Mouse (Mus musculus) megakaryocyte progenitor cell, adult 5-6 weeks (primary cell): Measurements from ENCODE around the gene Ssr1. TPM values are rescaled to one million over a fixed set of nuclear protein-coding genes. Genes with fewer than 3 reads are reported as not detected.

ENCODE experiments used
- ATAC-seq: replicated peaks from 2 replicates; pipeline ENCODE4 v1.8.0; 2016; ENCODE audit warnings: mild to moderate bottlenecking, moderate TSS enrichment, inconsistent platforms; ENCODE audit not compliant: poor library complexity
- total RNA-seq, 2 experiments: library from RNA; stranded (forward) in 1 of 2; stranded (reverse) in 1 of 2; fragments of 157-497, 149-512 nt in 1 of 2; fragments of 200-1000 nt in 1 of 2; gene quantifications; 2 replicates each; pipeline versions ENCODE4 v1.2.3 to v1.2.4; 2015 to 2017

The Ssr1 gene
- total RNA-seq, 2 experiments from 2014 or later, result 186 to 247 TPM

- ATAC-seq, result no peak
These were observed 39.7 kb downstream of the Ssr1 start for GRCm38 (mm10) chr13:37954318-37954717.

GRCm38 (mm10) chr13:37952981-37953380 lies 41.0 kb downstream of the Ssr1 start:
- no peak; the same call in 1 of the 2 replicates for ATAC-seq

GRCm38 (mm10) chr13:37946734-37947133 lies 47.3 kb downstream of the Ssr1 start:
- ATAC-seq, result peak; percentile 76

GRCm38 (mm10) chr13:37945392-37945791 lies 48.6 kb downstream of the Ssr1 start:
- ATAC-seq, result no peak

GRCm38 (mm10) chr13:37944306-37944705 lies 49.7 kb downstream of the Ssr1 start:
- ATAC-seq, result peak; percentile 53

- no peak for ATAC-seq
These were observed 50.6 kb downstream of the Ssr1 start for GRCm38 (mm10) chr13:37943466-37943865.

- no peak for ATAC-seq
These were observed 51.1 kb downstream of the Ssr1 start for GRCm38 (mm10) chr13:37942887-37943331.

- no peak for ATAC-seq
These were observed 51.8 kb downstream of the Ssr1 start for GRCm38 (mm10) chr13:37941950-37942886.

- ATAC-seq, result no peak
These were observed 52.8 kb downstream of the Ssr1 start for GRCm38 (mm10) chr13:37941138-37941645.

GRCm38 (mm10) chr13:37940649-37941048 lies 53.4 kb downstream of the Ssr1 start:
- ATAC-seq, result no peak

GRCm38 (mm10) chr13:37940167-37940566 lies 53.9 kb downstream of the Ssr1 start:
- ATAC-seq, result no peak

GRCm38 (mm10) chr13:37936351-37936750 lies 57.7 kb downstream of the Ssr1 start:
- no peak for ATAC-seq

GRCm38 (mm10) chr13:37934920-37935319 lies 59.1 kb downstream of the Ssr1 start:
- ATAC-seq, result no peak

- ATAC-seq, result no peak
These were observed 59.9 kb downstream of the Ssr1 start for GRCm38 (mm10) chr13:37934075-37934474.

GRCm38 (mm10) chr13:37931210-37931922 lies 62.7 kb downstream of the Ssr1 start:
- ATAC-seq, result peak; percentile 18; the same call in 1 of the 2 replicates

- no peak for ATAC-seq
These were observed 63.4 kb downstream of the Ssr1 start for GRCm38 (mm10) chr13:37930621-37931020.

- ATAC-seq, result no peak
These were observed 63.9 kb downstream of the Ssr1 start for GRCm38 (mm10) chr13:37930091-37930490.

GRCm38 (mm10) chr13:37929532-37929931 lies 64.5 kb downstream of the Ssr1 start:
- ATAC-seq, result no peak

GRCm38 (mm10) chr13:37926394-37926793 lies 67.6 kb downstream of the Ssr1 start:
- no peak for ATAC-seq

GRCm38 (mm10) chr13:37924461-37924948 lies 69.5 kb downstream of the Ssr1 start:
- ATAC-seq, result peak; percentile 59
